Mouse (Mus musculus) thymus, postnatal 25 days (tissue): Measurements from ENCODE around the gene Trabd2b.

Source experiments
- DNase-seq: peaks from one replicate; pipeline ENCODE4 v3.0.0; 2022

Trabd2b gene

DNA sequence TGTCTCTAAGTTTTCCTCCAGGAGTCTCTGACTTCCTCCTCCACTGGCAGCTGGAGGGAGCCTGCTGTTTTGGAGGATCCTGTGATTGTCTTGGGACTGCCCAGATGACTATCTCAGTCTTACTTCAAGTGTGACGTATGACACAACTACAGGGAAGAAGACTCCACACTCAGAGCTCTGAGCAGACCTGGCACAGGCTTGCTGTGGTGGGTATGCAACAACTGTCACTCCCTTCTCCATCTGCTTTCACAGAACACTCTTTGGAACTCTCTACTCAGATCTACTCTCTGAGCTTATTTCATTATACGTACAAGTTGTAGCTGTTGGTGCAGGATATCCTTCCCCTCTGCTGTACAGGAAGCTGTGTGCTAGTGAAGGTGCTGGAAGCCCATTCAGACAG, 251.4 kb downstream of the Trabd2b start:
- no peak for DNase-seq

DNA sequence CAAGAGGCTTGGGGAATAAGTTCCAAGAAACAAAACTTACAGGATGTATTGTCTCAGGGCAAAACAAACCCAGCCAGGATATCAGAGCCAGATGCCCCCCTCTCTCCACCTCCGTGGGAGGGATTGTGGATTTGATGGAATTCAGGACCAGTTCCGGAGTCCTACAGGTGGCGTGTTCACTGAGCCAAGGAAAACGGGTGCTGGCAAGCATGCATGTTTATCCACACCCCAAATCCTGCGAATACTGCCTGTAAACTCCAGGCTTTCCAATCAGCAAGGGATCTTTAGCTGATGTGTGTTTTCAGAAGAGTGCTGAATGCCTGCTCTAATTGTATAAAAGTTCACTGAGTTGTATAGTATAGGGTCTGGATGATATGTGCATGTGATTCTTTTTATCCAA, 253.4 kb downstream of the Trabd2b start:
- DNase-seq: no peak

DNA sequence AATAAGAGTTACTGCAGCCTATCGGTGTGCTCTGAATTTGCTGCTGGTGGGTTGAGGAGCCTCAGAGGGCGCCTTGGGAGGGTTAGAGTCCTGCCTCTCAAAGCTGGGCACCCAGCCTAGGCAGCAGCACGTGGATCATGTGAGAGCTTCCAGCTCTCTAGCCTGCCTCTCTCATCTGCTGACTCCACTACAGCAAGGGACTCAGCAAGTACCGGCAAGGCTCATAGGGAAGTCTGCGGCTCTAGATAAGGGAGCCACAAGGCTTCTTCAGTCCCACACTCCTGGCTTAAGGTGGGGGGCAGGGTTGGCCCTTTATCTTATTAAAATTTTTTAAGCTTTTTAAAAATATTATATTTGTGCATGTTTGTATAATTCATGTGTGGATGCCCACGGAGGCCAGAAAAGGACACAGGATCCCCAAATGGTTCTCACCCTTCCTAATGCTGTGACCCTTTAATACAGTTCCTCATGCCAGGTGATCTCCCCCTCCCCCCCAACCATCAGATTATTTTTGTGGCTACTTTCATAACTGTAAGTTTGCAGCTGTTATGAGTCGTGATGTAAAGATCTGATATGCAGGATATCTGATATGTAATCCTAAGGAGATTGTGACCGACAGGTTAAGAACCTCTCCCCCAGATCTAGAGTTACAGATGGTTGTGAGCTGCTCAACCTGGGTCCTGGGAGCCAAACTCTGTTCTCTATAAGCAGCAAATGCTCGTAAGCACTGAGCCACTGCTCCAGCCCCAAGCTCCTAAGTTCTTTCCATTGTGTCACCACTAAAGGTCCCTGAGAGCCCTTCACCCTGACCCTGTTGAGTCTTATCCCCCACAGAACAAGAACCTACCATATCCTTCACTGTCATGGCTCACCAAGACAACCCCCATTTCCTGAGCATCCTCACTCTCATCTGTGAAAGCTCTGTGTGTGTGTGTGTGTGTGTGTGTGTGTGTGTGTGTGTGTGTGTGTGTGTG, 257.8 kb downstream of the Trabd2b start:
- no peak for DNase-seq
